Comparison of ENCODE assay signal across 29 mouse cellular contexts in the genomic region with DNA sequence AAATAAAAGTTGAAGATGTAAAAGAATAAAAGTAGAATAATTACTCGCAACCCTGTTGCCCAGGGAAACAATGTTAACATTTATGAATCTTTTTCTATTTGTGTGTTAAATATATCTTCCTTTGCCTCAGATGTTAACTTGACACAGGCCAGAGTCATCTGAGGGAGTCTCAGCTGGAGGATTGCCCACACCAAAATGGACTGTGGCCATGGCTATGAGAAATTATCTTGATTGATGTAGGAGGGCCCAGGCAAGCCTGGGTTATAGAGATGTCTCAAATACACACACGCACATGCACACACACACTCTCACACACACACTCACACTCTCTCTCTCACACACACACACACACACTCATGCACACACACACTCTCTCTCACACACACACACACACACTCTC.
A peak's percentile ranks its signal among the peaks of the same experiment; 100 is the strongest.
DNase-seq lines count a peak whose midpoint lies in the region; ATAC-seq and TF ChIP-seq lines count a peak whose summit lies in the region.
"Had no signal": no experiment of that assay in that cellular context is flagged by ENCODE, and none has a peak within 500 bp of the region (broad histone marks: within the 10 kb centered on the region; RNA-seq: fewer than 3 reads in every experiment).

No protein-coding gene starts in this region.

- H3K27ac ChIP-seq in midbrain, postnatal 0 days (ENCODE audit: low read depth, low read length), result no peak overlapping the region
- H3K27ac ChIP-seq: forebrain, embryonic 12.5 days; hindbrain, embryonic 10.5 days; hindbrain, embryonic 15.5 days; kidney, embryonic 15.5 days; liver, embryonic 12.5 days; neural tube, embryonic 12.5 days had no signal

- no peaks in the 10 kb centered on the region for H3K36me3 ChIP-seq in midbrain, postnatal 0 days (ENCODE audit: insufficient read depth, low read length)
- H3K36me3 ChIP-seq: forebrain, embryonic 12.5 days; hindbrain, embryonic 10.5 days; hindbrain, embryonic 15.5 days; kidney, embryonic 15.5 days; liver, embryonic 12.5 days; neural tube, embryonic 12.5 days had no signal

- 94% methylated on average over 2 of the region's 2 CpGs for WGBS in midbrain, postnatal 0 days

- no peak overlapping the region for H3K9ac ChIP-seq in midbrain, postnatal 0 days (replicated peaks; ENCODE audit: low read length, poor library complexity, severe bottlenecking)
- H3K9ac ChIP-seq: forebrain, embryonic 12.5 days; hindbrain, embryonic 15.5 days; kidney, embryonic 15.5 days; liver, embryonic 12.5 days; liver, postnatal 0 days; neural tube, embryonic 12.5 days had no signal

- no peak overlapping the region for H3K4me3 ChIP-seq in midbrain, postnatal 0 days (ENCODE audit: low read depth, low read length)
- H3K4me3 ChIP-seq: erythroblast, embryonic 14.5 days; forebrain, embryonic 12.5 days; hindbrain, embryonic 10.5 days; hindbrain, embryonic 15.5 days; kidney, embryonic 15.5 days; liver, embryonic 12.5 days; myocyte; neural tube, embryonic 12.5 days had no signal

- TF ChIP-seq CTCF in midbrain, postnatal 0 days (IDR thresholded peaks at IDR 0.05), result no peak

- H3K4me2 ChIP-seq in midbrain, postnatal 0 days (ENCODE audit: low read depth, low read length, poor library complexity, severe bottlenecking), result no peak overlapping the region
- H3K4me2 ChIP-seq: forebrain, embryonic 12.5 days; hindbrain, embryonic 15.5 days; kidney, embryonic 15.5 days; liver, embryonic 12.5 days; midbrain, embryonic 11.5 days; neural tube, embryonic 12.5 days had no signal

- no peaks in the 10 kb centered on the region for H3K27me3 ChIP-seq in midbrain, postnatal 0 days (ENCODE audit: insufficient read depth, low read length)
- H3K27me3 ChIP-seq: forebrain, embryonic 12.5 days; hindbrain, embryonic 15.5 days; kidney, embryonic 15.5 days; liver, embryonic 12.5 days; neural tube, embryonic 12.5 days had no signal

- no peak for ATAC-seq in midbrain, postnatal 0 days (ENCODE audit: low FRiP score)
- ATAC-seq: inflammation-experienced regulatory T-cells, adult 6 months; liver, embryonic 12.5 days; liver, postnatal 0 days; midbrain, embryonic 16.5 days had no signal

- H3K4me1 ChIP-seq in midbrain, postnatal 0 days (ENCODE audit: insufficient read depth, low read length), result no peaks in the 10 kb centered on the region
- H3K4me1 ChIP-seq: forebrain, embryonic 12.5 days; hindbrain, embryonic 15.5 days; neural tube, embryonic 12.5 days had no signal

- no peaks in the 10 kb centered on the region for H3K9me3 ChIP-seq in midbrain, postnatal 0 days (ENCODE audit: low read length)
- H3K9me3 ChIP-seq: forebrain, embryonic 12.5 days; hindbrain, embryonic 10.5 days; hindbrain, embryonic 15.5 days; kidney, embryonic 15.5 days; liver, embryonic 12.5 days; neural tube, embryonic 12.5 days had no signal

- peak; percentile 55 for DNase-seq in kidney, postnatal 10 days
- DNase-seq in kidney, postnatal 36 days, result no peak
- peak; percentile 20 for DNase-seq in adipocyte (ENCODE audit: low spot score)
- DNase-seq in adrenal gland, postnatal 36 days, result peak; percentile 41 to 55
- no peak for DNase-seq in midbrain, postnatal 0 days (ENCODE audit: low spot score)
- DNase-seq in thymus, postnatal 14 days, result no peak
- DNase-seq in kidney, adult 11 months, result no peak
- DNase-seq: cerebellum, adult 2 months; cerebellum, postnatal 14 days; gastrocnemius, postnatal 14 days; heart, postnatal 14 days; layer of hippocampus, postnatal 36 days; left cerebral cortex, postnatal 4 days; liver, postnatal 0 days; lung, postnatal 36 days; right cerebral cortex, postnatal 4 days; thymus, adult 18-20 months; thymus, postnatal 36 days had no signal

Comparison
In these comparisons a context has a peak if more than half of its experiments do, and no peak if none do; other contexts are left out.
1. DNase-seq: peak in kidney, postnatal 10 days (single experiment), adipocyte (single experiment) and adrenal gland, postnatal 36 days (2 of 2); none in kidney, postnatal 36 days (0 of 2), midbrain, postnatal 0 days (single experiment), thymus, postnatal 14 days (single experiment) and kidney, adult 11 months (single experiment).